Comparison of ENCODE assay signal across 14 mouse cellular contexts in genomic region chr13:92880589-92880988, GRCm38 (mm10). TPM values are rescaled to one million over a fixed set of nuclear protein-coding genes. Genes with fewer than 3 reads are reported as not detected.
DNase-seq lines count a peak whose midpoint lies in the region; ATAC-seq and TF ChIP-seq lines count a peak whose summit lies in the region.
"Had no signal": no experiment of that assay in that cellular context is flagged by ENCODE, and none has a peak within 500 bp of the region (broad histone marks: within the 10 kb centered on the region; RNA-seq: fewer than 3 reads in every experiment).

No protein-coding gene starts in this region.

- intact Hi-C loops in gastrocnemius, postnatal 36 days (cut with DNase I): loop anchor here (5.0 kb wide), 2 partner anchors 117 to 262 kb away; partner anchors contain the start of gene Cmya5

- DNase-seq in cerebellum, adult 11 months: no peak
- peak; percentile 41 for DNase-seq in gastrocnemius, postnatal 25 days
- no peak for DNase-seq in gastrocnemius, postnatal 36 days
- peak; percentile 11 for DNase-seq in brain, embryonic 14.5 days (ENCODE audit: low read depth)
- DNase-seq in cerebellum, postnatal 36 days: peak; percentile 18 to 32
- no peak for DNase-seq in ovary, adult 18-20 months (ENCODE audit: low spot score)
- DNase-seq: heart, postnatal 36 days; kidney, adult 8-10 months; kidney, postnatal 36 days; lung, adult 2 months; lung, postnatal 36 days; right cerebral cortex, postnatal 14 days; thymus, postnatal 25 days had no signal

- no peak for TF ChIP-seq CTCF in brain, embryonic 14.5 days (IDR thresholded peaks at IDR 0.05; ENCODE audit: borderline replicate concordance, extremely low read depth, insufficient read depth, insufficient read length)

- no peak for TF ChIP-seq POLR2A in brain, embryonic 14.5 days (IDR thresholded peaks at IDR 0.05; ENCODE audit: borderline replicate concordance, extremely low read depth, insufficient read depth, insufficient read length, poor library complexity, severe bottlenecking)

- peak; percentile 50; the same call in 1 of the 2 replicates for ATAC-seq in cerebellum, adult (ENCODE audit: insufficient number of reproducible peaks, low FRiP score, low TSS enrichment)

RNA-seq across cellular contexts. Expression of gene Mtx3, which starts 36.0 kb away (rescaled TPM):
- 1 to 10 TPM; 3.2 to 4.4 TPM for total RNA-seq in gastrocnemius, postnatal 25 days (2021)
- 1 to 10 TPM; 4.1 to 5.4 TPM for total RNA-seq in gastrocnemius, postnatal 36 days (2021)
- 21.0 and 21.4 TPM in 2 replicates for polyA plus RNA-seq in brain, embryonic 14.5 days (2012; rRNA removed)

Comparison
In these comparisons a context has a peak if more than half of its experiments do, and no peak if none do; other contexts are left out.
1. DNase-seq: peak in gastrocnemius, postnatal 25 days (single experiment), brain, embryonic 14.5 days (single experiment) and cerebellum, postnatal 36 days (2 of 2); none in cerebellum, adult 11 months (single experiment), gastrocnemius, postnatal 36 days (0 of 2) and ovary, adult 18-20 months (single experiment).